Mouse (Mus musculus) erythroblast, embryonic 14.5 days (primary cell): ENCODE data around the gene Ncmap.

Experiments
- GATA1 ChIP-seq: IDR thresholded peaks from 2 replicates; pipeline ENCODE4 v1.6.1; 2012; ENCODE audit warnings: low read length, inconsistent platforms, mixed read lengths
- TAL1 ChIP-seq: IDR thresholded peaks from 3 replicates; pipeline ENCODE4 v1.6.1; 2012; ENCODE audit warnings: low read length, inconsistent platforms, mixed read lengths

DNA sequence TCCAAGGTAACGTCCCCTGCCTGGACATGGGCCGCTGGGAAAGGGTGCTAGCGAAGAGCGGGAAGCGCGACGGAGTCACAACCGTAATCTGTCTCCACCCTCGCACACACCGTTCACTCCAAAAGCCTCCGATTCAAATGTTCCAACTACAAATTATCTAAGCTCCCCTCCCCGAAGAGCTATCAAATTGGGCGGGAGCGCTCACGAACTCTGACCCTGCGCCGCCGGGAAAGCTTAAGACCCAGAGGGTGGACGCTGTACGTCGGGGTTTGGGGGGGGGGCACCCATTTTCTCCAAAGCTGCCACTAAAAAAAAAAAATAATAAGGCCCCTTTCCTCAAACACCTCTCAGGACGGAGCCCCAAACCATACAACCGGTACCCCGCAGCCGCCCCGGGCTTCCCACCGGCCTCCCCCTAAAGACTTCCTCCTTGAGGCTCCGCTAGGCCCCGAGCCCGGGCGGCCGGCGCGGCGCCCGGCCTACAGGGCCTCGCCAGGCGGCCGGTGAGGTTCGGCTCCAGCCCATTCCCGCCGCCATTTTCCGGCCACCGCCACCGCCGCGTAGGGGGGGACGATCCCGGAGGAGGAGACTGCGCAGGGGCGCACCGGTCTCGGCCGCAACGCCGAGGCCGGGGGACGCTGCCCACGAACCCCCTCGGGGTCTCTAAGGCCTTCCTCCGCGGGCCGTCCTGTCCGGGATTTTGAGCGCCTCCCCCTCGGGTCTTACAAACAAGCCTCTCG lies 45.5 kb downstream of the Ncmap start:
- TF ChIP-seq GATA1 (0 out of 2 replicates have a peak, but pooled peaks have one; percentile 17), TAL1 (no peak)
